Mouse (Mus musculus) liver, embryonic 14.5 days (tissue): ENCODE measurements around the gene Fndc11. TPM values are rescaled to one million over a fixed set of nuclear protein-coding genes. Genes with fewer than 3 reads are reported as not detected.

Experiments used
- ATAC-seq: fragments of 200-750 bp; cut with Nextera tagmentation; 2 replicates; pipeline ENCODE4 v1.8.0; 2017; ENCODE audit warnings: moderate number of reproducible peaks, mild to moderate bottlenecking, moderate library complexity; ENCODE audit not compliant: insufficient read depth
- DNase-seq, 3 experiments: peaks; one replicate each; pipeline ENCODE4 v3.0.0-alpha.2; 2012 to 2013; ENCODE audit warnings: low read depth in 3 of 3, low spot score in 3 of 3
- H3K27ac ChIP-seq: fragments of 300-500 bp; sonication (generic); 2 replicates; pipeline ENCODE4 v1.5.1; 2014; ENCODE audit warnings: moderate library complexity, mild to moderate bottlenecking, control low read depth, inconsistent platforms
- H3K27me3 ChIP-seq: fragments of 300-500 bp; sonication (generic); 2 replicates; pipeline ENCODE4 v1.6.1; 2014; ENCODE audit warnings: mild to moderate bottlenecking, low read length, moderate library complexity; ENCODE audit not compliant: control insufficient read depth, insufficient read depth
- H3K36me3 ChIP-seq: fragments of 300-500 bp; sonication (generic); replicated peaks from 2 replicates; pipeline ENCODE4 v1.6.1; 2014; ENCODE audit warnings: low read depth; ENCODE audit not compliant: control insufficient read depth, insufficient read depth
- H3K4me1 ChIP-seq, 2 experiments: fragments of 200-500 bp in 1 of 2; fragments of 300-500 bp in 1 of 2; sonication (generic) in 1 of 2; replicated peaks; 2 replicates each; pipeline ENCODE4 v1.6.1; 2012 to 2014; ENCODE audit warnings: antibody characterized with exemption in 1 of 2, inconsistent platforms in 1 of 2, low read length in 1 of 2; ENCODE audit not compliant: control insufficient read depth in 2 of 2, insufficient read depth in 2 of 2
- H3K4me2 ChIP-seq: fragments of 300-500 bp; sonication (generic); 2 replicates; pipeline ENCODE4 v1.6.1; 2014; ENCODE audit warnings: low read depth, mild to moderate bottlenecking, control low read depth, moderate library complexity
- H3K4me3 ChIP-seq, 2 experiments: fragments of 200-500 bp in 1 of 2; fragments of 300-500 bp in 1 of 2; sonication (generic) in 1 of 2; 2 replicates each; pipeline ENCODE4 v1.5.1; 2012 to 2014; ENCODE audit warnings: low read depth in 2 of 2, low read length in 2 of 2, mild to moderate bottlenecking in 2 of 2, control low read depth in 1 of 2, inconsistent platforms in 1 of 2, moderate library complexity in 1 of 2; ENCODE audit not compliant: insufficient read depth in 1 of 2
- H3K9ac ChIP-seq: fragments of 300-500 bp; sonication (generic); replicated peaks from 2 replicates; pipeline ENCODE4 v1.6.1; 2014; ENCODE audit warnings: mild to moderate bottlenecking, control low read depth, moderate library complexity
- H3K9me3 ChIP-seq: fragments of 300-500 bp; sonication (generic); 2 replicates; pipeline ENCODE4 v1.6.1; 2016; ENCODE audit warnings: low read length, mixed read lengths; ENCODE audit not compliant: control insufficient read depth
- CTCF ChIP-seq: IDR thresholded peaks from 2 replicates; pipeline ENCODE4 v1.5.1; 2016; ENCODE audit warnings: antibody characterized with exemption, low read depth, control low read depth
- EP300 ChIP-seq: IDR thresholded peaks from 2 replicates; pipeline ENCODE4 v1.6.1; 2016; ENCODE audit warnings: antibody characterized with exemption, low read depth
- WGBS: fragments of 180-500 bp; shearing (Covaris S2); extraction: QIAGEN DNeasy Blood & Tissue Kit; methylation state at CpG from one replicate; pipeline ENCODE4 v1.1.7; 2014; ENCODE audit not compliant: insufficient replicate concordance; 5-methylcytosine and 5-hydroxymethylcytosine counted together
- polyA plus RNA-seq, 2 experiments: library from polyadenylated mRNA; depleted of rRNA in 1 of 2; stranded (reverse) in 1 of 2; unstranded in 1 of 2; fragments of >200 nt; fragmentation: Nextera tagmentation in 1 of 2; extraction: Ambion mirVana in 1 of 2; gene quantifications; 2 replicates each; pipeline versions ENCODE4 v1.2.1 to v1.2.3; 2012 to 2014

Gene Fndc11
- polyA plus RNA-seq, 2 experiments, result 0.14 to 0.25 TPM

DNA sequence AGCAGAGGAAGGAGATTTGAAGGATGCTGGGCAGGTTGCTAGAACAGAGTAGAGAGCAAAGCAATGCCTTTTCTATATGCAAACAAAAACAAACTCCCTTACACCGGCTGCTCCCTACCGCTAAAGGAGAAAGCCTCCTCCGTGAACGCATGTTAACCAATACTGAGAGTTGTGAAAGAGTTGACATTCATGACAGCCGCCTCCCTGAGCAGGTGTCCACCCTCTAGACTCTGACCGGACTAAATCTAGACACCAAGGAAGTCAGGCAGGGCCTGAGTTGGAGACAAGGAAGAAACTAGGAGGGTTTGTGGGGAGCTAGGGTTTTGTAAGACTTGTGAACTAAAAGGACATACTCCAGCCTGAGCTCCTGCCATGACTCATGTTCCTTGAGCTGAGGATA is 16.9 kb upstream of the Fndc11 start:
- Histone ChIP-seq H3K27ac (no peak overlapping the region), H3K27me3 (no peaks in the 10 kb centered on the region), H3K4me2 (no peak overlapping the region), H3K9ac (no peak overlapping the region), H3K4me3 (no peak overlapping the region), H3K4me1 (peaks cover 25 to 35% of the 10 kb centered on the region in 2 experiments), H3K9me3 (no peaks in the 10 kb centered on the region), H3K36me3 (no peaks in the 10 kb centered on the region)
- no peak for DNase-seq
- no peak for ATAC-seq
- 64% methylated on average over 6 of the region's 6 CpGs for WGBS
- TF ChIP-seq EP300 (no peak), CTCF (no peak)

GRCm38 (mm10) chr2:181205678-181206077 is 14.1 kb upstream of the Fndc11 start:
- Histone ChIP-seq H3K4me3 (peak overlapping the region in 1 of 2 experiments; percentile 18; a peak in 1 of 4 replicates), H3K27me3 (peaks cover 3% of the 10 kb centered on the region), H3K27ac (peak overlapping the region; percentile 63), H3K9ac (peak overlapping the region; percentile 10; the same call in 1 of the 2 replicates), H3K4me2 (peak overlapping the region; percentile 62), H3K36me3 (no peaks in the 10 kb centered on the region), H3K4me1 (peaks cover 25 to 35% of the 10 kb centered on the region in 2 experiments), H3K9me3 (no peaks in the 10 kb centered on the region)
- ATAC-seq (peak; percentile 83), DNase-seq (no peak)
- no peak for TF ChIP-seq CTCF
- TF ChIP-seq EP300, result no peak
- WGBS, result 45% methylated on average over 5 of the region's 5 CpGs

DNA sequence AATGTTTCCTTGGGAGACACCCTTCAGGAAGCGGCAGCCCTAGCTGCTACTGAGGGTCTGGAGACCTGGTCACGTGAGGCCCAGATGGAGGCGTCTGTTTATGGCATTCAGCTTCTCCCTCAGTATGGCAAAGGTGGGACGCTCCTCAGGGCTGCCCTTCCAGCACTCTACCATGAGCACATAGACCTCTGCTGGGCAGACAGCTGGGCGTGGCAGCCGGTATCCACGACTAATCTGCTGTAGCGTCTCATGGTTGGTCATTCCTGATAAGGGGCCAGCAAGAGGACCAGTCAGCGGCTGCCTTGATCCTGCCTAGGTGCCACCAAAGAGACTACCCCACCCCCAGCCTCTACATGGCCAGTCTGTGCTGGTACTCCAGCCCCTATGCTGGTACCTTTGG is 13.7 kb upstream of the Fndc11 start:
- peak; percentile 77 for TF ChIP-seq EP300
- peak; percentile 8; the same call in 1 of the 2 replicates for TF ChIP-seq CTCF
- WGBS, result 19% methylated on average over 9 of the region's 9 CpGs
- Histone ChIP-seq H3K27me3 (peaks cover 8% of the 10 kb centered on the region), H3K9ac (peak overlapping the region; percentile 10; the same call in 1 of the 2 replicates), H3K9me3 (no peaks in the 10 kb centered on the region), H3K36me3 (no peaks in the 10 kb centered on the region), H3K4me3 (peak overlapping the region; percentile 18; a peak in 2 of 4 replicates), H3K4me1 (peaks cover 25 to 35% of the 10 kb centered on the region in 2 experiments), H3K27ac (peak overlapping the region; percentile 63), H3K4me2 (peak overlapping the region; percentile 62)
- DNase-seq (peak; percentile 71 to 75 (median 71)), ATAC-seq (peak; percentile 98)

GRCm38 (mm10) chr2:181212389-181213020 is 7.3 kb upstream of the Fndc11 start:
- peaks cover 4 to 9% of the 10 kb centered on the region in 2 experiments for H3K4me1 ChIP-seq
- DNase-seq (no peak), ATAC-seq (peak; percentile 21)
- H3K4me2 ChIP-seq, result peak overlapping the region; percentile 65
- no peak for TF ChIP-seq CTCF
- TF ChIP-seq EP300, result no peak
- H3K27ac ChIP-seq, result no peak overlapping the region
- H3K4me3 ChIP-seq, result peak overlapping the region; percentile 17 to 43
- no peaks in the 10 kb centered on the region for H3K9me3 ChIP-seq
- H3K27me3 ChIP-seq, result peaks cover 42% of the 10 kb centered on the region
- WGBS, result 4% methylated on average over 34 of the region's 34 CpGs
- H3K36me3 ChIP-seq, result no peaks in the 10 kb centered on the region
- peak overlapping the region; percentile 16 for H3K9ac ChIP-seq

- WGBS, result 1% methylated on average over 17 of the region's 17 CpGs
- Histone ChIP-seq H3K4me3 (peak within 1 kb of the TSS; percentile 17 to 43), H3K27ac (no peak within 1 kb of the TSS), H3K9me3 (no peaks in the 10 kb centered on the region), H3K9ac (peak within 1 kb of the TSS; percentile 16), H3K27me3 (peaks cover 42% of the 10 kb centered on the region), H3K36me3 (no peaks in the 10 kb centered on the region), H3K4me1 (peaks cover 4 to 9% of the 10 kb centered on the region in 2 experiments), H3K4me2 (peak within 1 kb of the TSS; percentile 65)
- DNase-seq, result no peak
- ATAC-seq, result peak; percentile 57
- TF ChIP-seq CTCF, result no peak
- no peak for TF ChIP-seq EP300
Observed at GRCm38 (mm10) chr2:181213021-181213445, 6.8 kb upstream of the Fndc11 start, which contains the start of gene Srms. TSS of gene Srms (minus strand) at chr2:181213185.
